Mouse (Mus musculus): ENCODE results near the gene Impdh1.

The Impdh1 gene

DNA sequence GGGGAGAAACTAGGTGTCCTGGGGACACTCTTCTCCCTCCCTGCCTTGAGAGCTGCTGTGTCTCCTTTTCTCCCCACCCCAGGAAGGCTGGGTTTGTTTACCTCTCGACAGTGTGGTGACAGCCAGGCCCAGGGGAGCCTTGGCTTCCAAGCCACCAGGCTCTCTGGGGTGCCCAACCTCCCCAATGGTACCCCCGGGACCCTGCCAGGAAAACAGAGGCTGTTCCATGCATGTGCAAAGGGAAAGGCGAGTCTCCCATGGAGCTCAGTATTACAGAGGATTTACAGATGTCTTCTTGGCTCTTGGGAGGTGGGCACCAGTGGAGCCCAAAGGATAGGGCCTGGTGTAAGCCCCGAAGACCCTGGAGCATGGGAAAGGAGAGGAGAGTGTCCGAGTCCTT, 2.7 kb downstream of the Impdh1 start:
- no peak for DNase-seq (ENCODE audit: low spot score in 2 of 2)

DNA sequence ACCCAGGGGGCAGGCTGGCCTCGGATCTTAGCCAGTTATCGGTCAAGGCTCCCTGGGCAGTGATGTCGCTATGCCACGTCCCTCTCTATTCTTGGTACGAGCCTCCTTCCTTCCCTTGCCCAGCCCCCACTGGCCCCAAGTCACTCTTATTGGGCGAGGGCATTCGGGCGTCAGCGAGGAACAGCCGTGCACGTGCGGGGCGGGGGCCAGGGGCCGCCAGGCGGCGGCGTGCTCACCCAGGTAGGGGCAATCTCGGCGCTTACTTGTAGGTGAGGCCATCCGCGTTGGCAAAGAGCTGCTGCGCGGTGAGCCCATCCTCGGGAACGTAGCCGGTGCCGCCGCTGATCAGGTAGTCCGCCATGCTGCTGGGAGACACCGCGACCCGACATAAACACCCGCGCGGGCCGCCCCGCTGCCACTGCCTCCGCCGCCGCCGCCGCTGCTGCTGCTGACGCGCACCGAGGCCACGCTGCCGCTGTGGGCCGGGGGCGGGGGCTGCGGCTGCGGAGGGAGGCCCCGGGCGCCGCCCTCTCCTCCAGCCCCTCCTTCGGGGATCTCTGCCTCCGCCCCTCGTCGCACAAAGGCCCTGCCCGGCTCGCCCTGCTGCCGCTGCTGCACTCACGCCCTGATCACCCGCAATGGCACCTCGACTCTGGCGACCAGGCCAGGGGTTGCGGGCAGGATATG, 4.2 kb downstream of the Impdh1 start:
- DNase-seq (ENCODE audit: low spot score in 2 of 2), result peak; percentile 59 to 81

DNA sequence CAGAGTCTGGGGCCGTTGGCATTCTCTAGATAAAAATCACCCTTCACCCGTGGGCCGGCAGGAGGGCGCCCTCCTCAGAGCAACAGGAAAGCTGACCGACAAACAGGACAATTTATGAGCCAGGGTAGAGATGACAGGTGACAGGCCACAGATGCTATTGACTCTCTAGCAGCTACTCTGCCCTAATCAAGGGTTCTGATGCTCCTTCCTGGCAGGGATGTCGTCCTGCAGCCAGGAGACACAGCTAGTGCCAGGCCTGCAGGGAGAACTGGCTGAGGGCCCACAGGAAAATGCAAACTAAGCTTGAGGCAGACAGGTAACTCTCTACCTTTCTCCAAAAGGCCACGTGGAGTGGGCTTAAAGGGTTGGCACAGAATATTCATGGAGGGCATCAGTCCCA, 5.0 kb downstream of the Impdh1 start:
- no peak for DNase-seq (ENCODE audit: low spot score in 2 of 2)

DNA sequence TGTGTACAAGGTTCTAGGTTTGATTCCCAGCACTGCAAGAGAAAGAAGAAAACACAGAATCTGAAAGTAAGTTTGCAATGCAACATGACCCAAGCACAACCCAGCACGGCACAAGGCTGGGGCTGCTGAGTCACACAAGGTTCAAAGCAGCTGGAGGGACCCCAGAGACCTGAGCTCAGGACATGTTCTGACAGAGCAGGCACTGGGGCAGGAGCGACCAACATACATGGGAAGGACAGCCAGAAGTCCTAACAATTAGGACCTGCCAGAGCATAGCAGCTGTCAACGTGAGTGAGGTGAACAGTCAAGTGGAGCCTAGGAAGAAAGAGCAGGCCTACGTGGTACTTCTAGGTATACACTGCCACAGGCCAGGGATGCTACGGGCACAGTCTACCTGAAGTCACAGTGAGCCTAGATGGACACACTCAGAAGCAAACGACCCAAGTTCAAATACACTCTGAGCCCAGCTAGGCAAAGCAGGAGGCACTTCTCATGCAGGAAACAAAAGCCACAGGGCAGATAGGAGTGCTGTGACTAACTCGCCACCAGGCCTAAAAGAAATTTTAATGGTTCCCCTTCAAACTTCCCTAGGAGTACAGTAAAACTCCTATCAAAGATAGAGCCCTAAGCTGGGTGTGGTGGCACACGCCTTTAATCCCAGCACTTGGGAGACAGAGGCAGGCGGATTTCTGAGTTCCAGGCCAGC, 5.8 kb downstream of the Impdh1 start:
- DNase-seq (ENCODE audit: low spot score in 2 of 2), result no peak

DNA sequence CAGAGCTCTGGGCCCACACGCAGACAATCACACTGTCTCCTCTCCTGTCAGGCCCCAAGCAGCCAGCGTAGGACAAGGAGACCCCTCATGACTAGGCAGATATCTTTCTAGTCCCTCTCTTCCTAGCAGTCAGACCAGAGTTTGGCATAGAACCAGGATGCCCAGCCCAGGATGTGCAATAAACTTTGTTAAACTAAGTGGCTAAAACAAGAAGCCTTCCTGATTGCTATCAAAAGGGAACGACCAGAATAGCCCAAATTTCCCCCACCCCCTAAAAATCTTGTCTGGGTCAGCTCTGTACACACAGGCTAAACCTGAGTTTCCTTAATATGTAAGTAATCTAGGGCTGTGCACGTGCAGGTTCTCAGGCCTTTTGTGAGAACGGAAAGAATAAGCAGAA, 8.0 kb downstream of the Impdh1 start:
- no peak for DNase-seq (ENCODE audit: low spot score in 2 of 2)

DNA sequence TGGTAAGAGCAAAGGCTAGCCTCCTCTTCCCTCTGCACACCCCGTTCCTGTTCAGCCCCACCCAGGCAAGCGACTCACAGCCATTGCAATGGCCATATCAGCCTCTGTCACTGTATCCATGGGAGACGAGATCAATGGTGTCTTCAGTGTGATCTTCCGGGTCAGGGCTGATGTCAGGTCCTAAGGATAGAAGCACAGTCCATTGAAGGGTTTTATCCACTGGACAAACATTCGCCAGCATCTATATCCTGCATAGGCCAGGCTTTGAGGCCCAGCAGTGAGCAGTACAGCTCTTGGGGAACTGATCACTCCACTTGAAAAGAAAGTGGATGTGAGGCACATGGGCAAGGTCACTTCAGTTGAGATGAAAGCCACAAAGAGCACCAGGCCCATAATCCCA, 9.1 kb downstream of the Impdh1 start:
- DNase-seq (ENCODE audit: low spot score in 2 of 2), result no peak

DNA sequence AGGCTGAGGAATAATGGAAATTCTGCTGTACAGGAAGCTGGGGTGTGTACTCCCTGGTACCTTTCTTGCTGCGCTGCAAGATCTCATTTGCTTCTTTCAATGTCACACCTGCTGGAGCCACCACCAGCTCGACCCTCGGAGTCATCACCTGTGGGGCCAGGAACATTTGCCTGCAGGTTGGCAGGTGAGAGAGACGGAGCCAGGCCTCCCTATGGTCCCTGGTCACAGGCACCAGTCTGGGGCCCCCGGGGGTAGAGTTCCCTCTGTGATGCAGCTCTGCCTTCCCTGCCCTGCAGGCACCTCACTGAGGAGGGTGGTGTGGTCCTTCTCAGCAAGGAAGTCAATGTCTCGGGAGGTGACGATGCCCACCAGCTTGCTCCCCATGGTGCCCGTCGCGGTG, 10.2 kb downstream of the Impdh1 start:
- DNase-seq (ENCODE audit: low spot score in 2 of 2), result no peak

DNA sequence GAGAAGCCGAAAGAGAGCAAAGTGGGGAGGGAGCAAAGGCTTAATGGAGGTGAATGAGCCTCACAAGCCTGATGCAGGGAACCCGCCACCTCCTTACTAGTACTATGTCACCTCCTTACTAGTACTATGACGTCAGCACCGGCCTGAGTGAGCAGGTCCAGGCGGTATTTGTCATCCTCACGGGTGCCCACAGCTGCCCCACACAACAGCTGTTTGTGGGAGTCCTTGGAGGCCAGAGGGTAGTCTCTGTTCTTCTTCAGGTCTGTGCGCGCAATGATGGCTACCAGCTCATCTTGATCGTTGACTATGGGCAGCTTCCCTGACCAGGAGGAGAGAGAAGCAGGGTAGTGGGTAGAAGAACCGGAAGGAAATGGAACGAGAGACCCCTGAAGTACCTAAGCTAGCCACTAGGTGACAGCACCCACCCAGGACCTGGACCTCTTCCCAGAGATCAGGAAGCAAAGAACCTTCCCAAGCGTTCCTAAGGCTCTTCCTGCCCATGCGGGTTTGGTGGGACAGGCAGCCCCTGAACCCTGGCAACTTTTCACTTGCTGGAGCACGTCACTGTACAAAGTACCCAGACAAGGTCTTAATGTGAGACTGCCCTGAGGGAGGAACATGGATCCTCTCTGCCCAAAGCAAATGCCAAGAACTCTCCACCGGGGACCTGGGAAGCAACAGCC, 11.1 kb downstream of the Impdh1 start:
- peak in 1 of 2 experiments; percentile 48 for DNase-seq (ENCODE audit: low spot score in 2 of 2)

DNA sequence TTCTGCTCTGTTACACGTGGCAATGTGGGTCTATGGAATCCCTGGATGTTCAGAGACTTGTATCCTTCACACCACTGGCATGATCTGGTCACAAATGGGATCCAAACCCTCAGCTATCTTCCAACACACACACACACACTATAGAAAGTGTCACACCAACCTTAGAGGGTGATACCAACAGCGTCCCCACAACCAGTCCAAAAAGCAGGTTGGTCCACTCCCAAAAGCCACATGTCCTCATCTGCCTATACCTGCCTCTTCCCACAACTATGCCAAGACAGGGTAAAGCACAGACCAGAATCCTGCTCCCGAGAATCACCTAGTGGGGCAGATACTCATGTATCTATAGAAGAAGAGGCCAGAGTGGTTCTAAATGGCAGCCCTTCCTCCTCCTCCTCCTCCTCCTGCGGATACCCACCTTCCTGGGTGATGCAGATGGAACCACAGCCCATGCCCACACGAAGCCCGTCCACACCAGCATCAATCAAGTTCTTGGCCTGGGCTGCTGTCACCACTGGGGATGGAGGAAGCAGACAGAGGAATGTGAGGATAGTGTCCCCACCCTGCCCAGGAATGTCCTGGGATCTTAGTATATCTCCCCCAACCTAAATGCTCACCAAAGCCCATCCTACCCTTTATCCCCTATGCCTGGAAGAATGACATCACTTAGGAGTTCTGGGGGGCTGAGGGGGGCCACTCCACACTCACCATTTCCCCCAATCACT, 12.1 kb downstream of the Impdh1 start:
- no peak for DNase-seq (ENCODE audit: low spot score in 2 of 2)

DNA sequence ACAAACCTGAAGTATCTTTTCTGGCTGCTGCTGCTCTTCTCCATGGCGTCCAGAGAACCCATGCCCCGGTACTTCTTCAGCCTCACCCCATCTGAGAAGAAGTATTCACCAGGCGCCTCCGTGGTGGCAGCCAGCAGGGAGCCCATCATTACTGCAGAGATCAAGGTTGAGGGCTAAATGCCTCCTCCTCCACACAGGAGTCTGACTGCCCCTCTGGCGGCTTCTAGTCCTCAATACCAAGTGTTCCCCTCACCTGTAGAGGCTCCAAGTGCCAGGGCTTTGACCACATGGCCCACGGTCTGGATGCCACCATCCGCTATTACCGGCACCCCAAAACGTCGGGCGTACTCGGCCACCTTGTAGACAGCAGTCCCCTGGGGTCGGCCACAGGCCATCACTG, 13.1 kb downstream of the Impdh1 start:
- no peak for DNase-seq (ENCODE audit: low spot score in 2 of 2)

DNA sequence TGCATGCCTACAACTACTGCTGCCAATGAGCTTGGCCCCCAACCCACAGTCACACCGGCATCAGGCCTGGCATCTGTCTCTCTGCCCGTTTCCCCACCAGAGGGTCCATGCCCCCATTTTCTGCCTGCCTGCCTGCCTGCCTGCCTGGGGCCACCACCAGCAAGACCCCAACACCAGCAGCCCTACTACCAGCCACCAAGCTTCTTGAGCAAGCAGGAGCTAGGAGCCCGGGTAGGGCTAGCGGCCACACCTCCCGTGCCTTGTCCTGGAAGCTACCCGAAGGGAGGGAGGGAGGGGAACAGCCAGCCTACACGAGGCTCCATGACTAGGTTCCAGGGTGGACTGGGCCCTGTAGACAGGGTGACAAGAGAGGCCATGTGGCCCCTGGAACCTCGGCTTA, 14.2 kb downstream of the Impdh1 start:
- DNase-seq (ENCODE audit: low spot score in 2 of 2), result no peak

DNA sequence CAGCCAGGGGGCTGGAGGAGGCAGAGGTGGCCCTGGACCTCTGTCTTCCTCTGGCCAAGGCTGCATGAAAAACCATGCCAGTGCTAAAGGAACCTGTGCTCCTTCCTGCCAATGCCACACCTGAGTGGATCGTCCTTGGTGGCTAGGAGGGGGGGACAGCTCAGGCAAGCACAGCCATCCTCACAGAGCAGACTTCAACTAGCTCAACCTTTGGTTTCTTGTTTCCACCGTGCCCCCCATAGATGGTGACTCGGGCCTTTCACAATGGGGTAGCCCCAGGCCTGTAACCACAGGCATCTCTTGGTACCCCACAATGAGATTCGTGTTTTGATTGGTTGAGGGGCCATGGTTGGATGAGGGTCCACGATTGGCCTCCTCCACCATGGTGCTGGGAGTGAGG, 14.8 kb downstream of the Impdh1 start:
- no peak for DNase-seq (ENCODE audit: low spot score in 2 of 2)

DNA sequence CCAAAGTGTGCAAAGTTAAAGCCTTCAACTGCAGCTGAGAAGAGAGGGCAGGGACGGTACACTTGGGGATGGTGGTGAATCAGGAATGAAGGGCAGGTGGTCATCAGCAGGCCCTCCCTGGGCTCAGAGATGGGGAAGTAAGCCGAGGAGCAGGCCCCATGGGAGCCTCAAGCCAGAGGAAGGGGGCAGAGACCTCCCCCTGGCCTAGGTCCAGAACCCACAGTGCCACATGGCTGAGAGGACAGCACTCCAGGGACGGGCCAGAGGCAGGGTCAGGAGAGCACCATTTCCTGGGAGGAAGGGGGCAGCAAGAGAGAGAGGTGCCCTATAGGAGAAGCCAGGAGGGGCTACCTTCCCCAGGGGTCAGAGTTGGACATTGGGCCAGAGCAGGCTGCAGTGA, 15.7 kb downstream of the Impdh1 start:
- no peak for DNase-seq (ENCODE audit: low spot score in 2 of 2)

DNA sequence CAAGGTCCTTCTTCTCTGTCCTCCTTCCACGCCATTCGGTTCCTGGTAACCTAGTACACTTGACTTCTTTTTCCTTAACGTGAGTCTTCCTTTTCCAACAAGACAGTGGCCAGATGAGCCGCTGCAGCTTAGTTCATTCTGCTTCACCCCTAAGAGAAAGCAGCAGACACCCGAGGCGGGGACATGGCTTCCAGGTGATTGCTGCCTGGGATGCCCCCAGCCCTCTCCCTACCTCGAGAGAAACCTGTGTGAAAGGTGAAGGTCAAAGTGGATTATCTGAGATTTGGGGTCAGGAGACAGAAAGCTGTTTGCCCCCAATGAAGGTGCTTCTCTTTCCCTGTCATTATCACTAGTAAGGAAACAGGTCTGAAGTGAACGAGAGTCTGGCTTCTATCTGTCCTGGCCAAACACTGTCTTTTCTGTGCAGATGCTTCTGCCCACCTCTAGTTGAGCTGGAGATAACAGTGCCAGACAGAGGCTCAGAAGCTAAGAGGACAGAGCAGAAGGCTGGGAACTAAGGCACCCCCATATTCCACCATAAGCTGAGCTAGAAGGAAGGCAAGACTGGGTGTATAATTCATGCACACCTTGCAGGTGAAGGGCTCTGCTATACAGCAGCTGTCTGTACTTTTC, 16.8 kb downstream of the Impdh1 start:
- DNase-seq (ENCODE audit: low spot score in 2 of 2), result no peak

DNA sequence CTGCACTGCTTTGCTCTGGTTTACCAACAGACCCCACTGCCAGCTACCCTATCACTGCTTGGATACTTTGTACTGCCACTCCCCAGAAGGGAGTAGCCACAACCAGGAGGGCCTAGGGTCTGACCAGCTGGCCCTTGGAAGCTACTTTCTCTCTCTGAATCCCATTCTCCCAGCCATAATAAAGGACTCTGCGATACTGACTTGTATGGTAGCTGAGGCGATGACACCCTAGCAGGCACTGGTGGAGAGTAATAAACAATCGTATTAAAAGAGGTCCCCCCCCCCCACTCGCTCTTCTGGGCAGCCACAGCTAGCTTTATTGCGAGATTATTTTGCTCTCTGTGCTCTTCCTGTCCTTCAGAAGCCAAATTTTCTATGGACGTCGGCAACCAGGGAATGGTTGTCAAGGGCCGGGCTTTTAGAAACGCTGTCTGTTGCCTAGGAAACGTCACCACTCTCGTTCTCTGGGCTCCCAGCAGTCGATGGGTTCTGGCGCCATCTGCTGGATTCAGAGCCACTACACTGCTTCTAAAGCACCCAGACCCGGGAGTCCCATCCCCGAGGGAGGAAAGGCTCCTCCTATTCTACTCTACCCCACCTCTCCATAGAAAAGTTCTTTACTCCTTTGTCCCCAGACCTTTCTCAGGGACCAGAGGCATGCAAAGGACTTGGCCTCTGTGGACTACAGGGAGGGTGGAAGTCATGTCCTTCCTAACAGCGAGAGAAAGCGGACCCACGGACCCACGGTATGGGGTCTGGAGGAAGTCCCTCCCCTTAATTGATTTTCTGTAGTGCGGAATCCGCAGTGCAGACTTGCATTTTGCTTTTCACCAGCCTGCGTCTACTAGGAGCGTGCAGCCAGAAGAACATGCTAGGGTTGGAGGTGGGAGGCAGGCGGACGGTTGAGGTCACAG, 17.6 kb downstream of the Impdh1 start:
- peak; percentile 57 to 86 for DNase-seq (ENCODE audit: low spot score in 2 of 2)

DNA sequence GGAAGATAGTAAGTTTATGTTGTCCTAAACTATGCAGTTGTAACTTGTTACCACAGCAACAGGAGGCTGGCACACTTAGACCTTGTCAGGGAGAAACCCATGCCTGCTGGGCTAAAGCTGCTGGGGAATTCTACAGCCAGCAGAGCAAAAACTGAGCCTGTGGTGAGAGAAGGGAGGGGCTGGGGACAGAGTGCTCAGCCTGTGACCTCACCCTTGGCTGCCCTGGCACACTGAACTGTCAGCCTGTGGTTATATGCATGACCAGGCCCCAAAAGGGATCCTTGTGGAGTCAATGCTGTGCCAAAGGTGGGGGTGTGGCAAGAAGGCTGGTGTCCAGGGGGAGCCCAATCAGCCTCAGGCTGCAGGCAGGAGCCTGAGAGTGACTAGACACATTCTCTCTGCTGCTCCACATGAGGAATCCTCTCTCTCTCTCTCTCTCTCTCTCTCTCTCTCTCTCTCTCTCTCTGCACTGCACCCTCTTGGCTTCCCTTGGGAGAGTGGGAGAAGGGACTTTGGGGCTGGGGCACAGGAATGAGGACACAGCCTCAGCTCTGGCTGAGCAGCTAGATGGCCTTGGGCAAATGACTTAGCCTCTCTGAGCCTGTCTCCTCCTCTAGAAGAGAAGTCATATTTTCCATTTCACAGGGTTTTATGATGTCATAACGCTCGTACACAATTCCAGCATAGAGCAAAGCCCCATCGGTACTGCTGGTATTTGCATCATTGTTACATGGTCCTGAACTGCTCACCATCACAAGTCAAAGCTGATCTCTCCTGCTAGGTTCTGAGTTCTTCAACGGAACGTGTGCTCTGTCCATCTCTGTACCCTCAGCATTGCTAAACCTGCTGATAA, 20.1 kb downstream of the Impdh1 start:
- DNase-seq (ENCODE audit: low spot score in 2 of 2), result no peak

DNA sequence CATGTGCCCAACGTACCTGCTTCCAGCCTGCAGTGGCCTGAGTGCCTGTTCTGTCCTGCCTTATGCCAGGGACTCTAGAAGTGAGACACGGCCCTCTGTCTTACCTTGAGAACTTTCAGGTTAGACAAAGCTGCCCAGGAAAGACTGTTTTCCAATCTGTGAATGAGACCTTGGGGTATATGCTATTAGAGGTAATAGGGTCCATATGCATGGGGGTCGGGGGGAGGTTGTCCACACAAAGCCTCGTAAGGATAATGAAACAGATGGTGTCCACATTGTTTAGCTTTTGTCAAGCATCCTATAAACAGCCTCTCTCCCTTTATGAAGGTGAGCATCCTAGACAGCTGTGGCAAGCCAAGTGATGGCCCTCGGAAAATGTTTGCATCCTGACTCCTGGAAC, 21.0 kb downstream of the Impdh1 start:
- no peak for DNase-seq (ENCODE audit: low spot score in 2 of 2)

DNA sequence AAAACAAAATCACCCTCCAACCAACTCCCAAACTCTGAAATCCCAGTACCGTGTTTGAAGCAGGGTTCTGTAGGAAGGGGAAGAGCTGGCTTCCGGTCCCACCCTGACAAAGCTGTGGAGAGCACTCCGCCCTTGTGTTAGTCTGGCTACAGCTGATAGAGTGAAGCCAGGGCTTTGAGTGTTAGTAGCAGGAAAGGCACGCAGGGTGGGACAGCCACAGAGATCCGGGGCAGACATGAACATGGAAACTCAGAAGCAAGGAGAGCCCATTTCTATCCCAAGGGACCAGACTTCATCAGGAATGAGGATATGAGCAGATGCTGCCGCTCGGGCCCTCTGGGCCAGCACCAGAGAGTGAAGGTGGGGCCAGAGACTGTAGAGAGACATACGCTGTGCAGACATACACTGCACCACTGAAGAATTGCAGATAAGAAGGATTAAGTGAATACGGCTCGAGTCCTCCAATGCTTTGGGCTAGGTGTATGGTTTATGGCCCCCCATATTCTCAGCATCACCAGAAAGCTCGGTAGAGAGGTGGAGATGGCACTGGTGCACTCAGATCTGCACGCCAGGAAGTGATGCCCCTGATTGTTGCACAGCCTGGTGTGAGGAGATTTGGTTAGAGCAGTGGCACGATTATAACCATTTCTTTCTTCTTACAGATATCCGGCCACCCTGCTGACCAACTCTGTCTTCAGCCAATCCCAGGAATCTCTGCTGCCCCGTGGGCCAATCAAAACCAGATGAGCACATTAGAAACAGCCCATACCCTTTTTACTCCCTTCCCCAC, 22.0 kb downstream of the Impdh1 start:
- peak in 1 of 2 experiments; percentile 9 for DNase-seq (ENCODE audit: low spot score in 2 of 2)

DNA sequence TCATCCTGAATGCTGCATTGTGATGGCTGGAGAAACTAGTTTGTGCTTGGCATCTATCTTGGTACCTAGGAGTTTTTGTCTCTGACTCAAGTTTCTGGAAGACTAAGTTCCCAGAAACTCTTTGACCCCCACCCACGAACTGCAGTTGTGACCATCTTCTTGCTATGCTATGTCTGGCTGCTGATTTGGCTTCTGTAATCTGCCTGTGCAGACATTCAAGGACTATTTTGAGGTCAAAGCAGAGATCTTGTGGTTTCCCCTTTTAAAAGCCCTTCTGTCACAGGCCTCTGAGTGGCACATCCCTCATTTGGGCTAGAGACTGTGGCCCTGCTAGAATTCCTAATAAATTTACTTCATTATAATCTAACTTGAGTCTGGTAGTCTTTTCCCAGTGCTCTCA, 28.2 kb downstream of the Impdh1 start:
- DNase-seq (ENCODE audit: low spot score in 2 of 2), result no peak
